Comparison of ENCODE assay signal across 7 mouse cellular contexts in genomic region chr17:3082756-3083749, GRCm38 (mm10). TPM values are rescaled to one million over a fixed set of nuclear protein-coding genes. Genes with fewer than 3 reads are reported as not detected.
DNase-seq lines count a peak whose midpoint lies in the region; ATAC-seq lines count a peak whose summit lies in the region.
"Not testable (repeated sequence)": the region's sequence is repeated elsewhere in the genome, so short reads cannot be mapped to it uniquely, and the experiment has no call there.

No protein-coding gene starts in this region.

- H3K9ac ChIP-seq in embryonic facial prominence, embryonic 11.5 days (replicated peaks; ENCODE audit: low read length): not testable (repeated sequence)

- not testable (repeated sequence) for H3K27me3 ChIP-seq in embryonic facial prominence, embryonic 11.5 days (ENCODE audit: control insufficient read depth, insufficient read depth, low read length); limb, embryonic 10.5 days (ENCODE audit: low read depth, poor library complexity, severe bottlenecking); midbrain, embryonic 10.5 days (ENCODE audit: low read depth, poor library complexity, severe bottlenecking)

- H3K4me1 ChIP-seq in embryonic facial prominence, embryonic 11.5 days (ENCODE audit: control insufficient read depth, insufficient read depth, low read length); limb, embryonic 10.5 days; midbrain, embryonic 10.5 days: not testable (repeated sequence)

- H3K9me3 ChIP-seq in embryonic facial prominence, embryonic 11.5 days (replicated peaks; ENCODE audit: control insufficient read depth, low read length); limb, embryonic 10.5 days (replicated peaks); midbrain, embryonic 10.5 days (replicated peaks): not testable (repeated sequence)

- H3K27ac ChIP-seq in embryonic facial prominence, embryonic 11.5 days (replicated peaks; ENCODE audit: low read depth, low read length); limb, embryonic 10.5 days: not testable (repeated sequence)
- H3K27ac ChIP-seq in midbrain, embryonic 10.5 days (replicated peaks): peak overlapping the region; percentile 46; the same call in 1 of the 2 replicates

- WGBS in embryonic facial prominence, embryonic 11.5 days: 2% methylated on average over 24 of the region's 25 CpGs
- 4% methylated on average over 25 of the region's 25 CpGs for WGBS in limb, embryonic 10.5 days
- WGBS in midbrain, embryonic 10.5 days: 5% methylated on average over 25 of the region's 25 CpGs

- H3K4me2 ChIP-seq in embryonic facial prominence, embryonic 11.5 days (ENCODE audit: low read depth, low read length): not testable (repeated sequence)

- peak; percentile 71 for DNase-seq in adrenal gland, adult 2 months
- DNase-seq in embryonic facial prominence, embryonic 11.5 days (ENCODE audit: low spot score): peak; percentile 34
- peak; percentile 46 to 60 for DNase-seq in heart, adult 9 months (ENCODE audit: low spot score in 2 of 2)
- DNase-seq in kidney, adult 8-10 months: peak; percentile 48 to 67
- DNase-seq in limb, embryonic 10.5 days (ENCODE audit: low spot score): not testable (repeated sequence)
- peak; percentile 52 for DNase-seq in midbrain, embryonic 10.5 days (ENCODE audit: low spot score)
- DNase-seq in skeletal muscle tissue, adult 2 months (ENCODE audit: low read depth, low spot score): peak; percentile 26

- ATAC-seq in embryonic facial prominence, embryonic 11.5 days (replicated peaks; ENCODE audit: insufficient number of reproducible peaks, low FRiP score, low TSS enrichment, low read depth): not testable (repeated sequence)

- H3K4me3 ChIP-seq in embryonic facial prominence, embryonic 11.5 days (ENCODE audit: low read depth, low read length): 0 out of 2 replicates have a peak overlapping the region, but pooled peaks have one; percentile 14
- peak overlapping the region; percentile 58 for H3K4me3 ChIP-seq in limb, embryonic 10.5 days
- peak overlapping the region; percentile 62 for H3K4me3 ChIP-seq in midbrain, embryonic 10.5 days

- H3K36me3 ChIP-seq in embryonic facial prominence, embryonic 11.5 days (replicated peaks; ENCODE audit: control insufficient read depth, insufficient read depth, low read depth, low read length); limb, embryonic 10.5 days; midbrain, embryonic 10.5 days: not testable (repeated sequence)

RNA-seq across cellular contexts. Expression of gene Scaf8, which starts 31.7 kb away (rescaled TPM):
- 10 to 100 TPM; 37.0 to 46.6 TPM for total RNA-seq in adrenal gland, adult 2 months (2021)
- 23.6 and 30.4 TPM in 2 replicates for polyA plus RNA-seq in adrenal gland, adult 2 months (2012; rRNA removed)
- 25.6 and 28.5 TPM in 2 replicates for polyA plus RNA-seq in embryonic facial prominence, embryonic 11.5 days (2014; fragmentation: Nextera tagmentation; extraction: Ambion mirVana)
- 23.1 and 27.1 TPM in 2 replicates for polyA plus RNA-seq in limb, embryonic 10.5 days (2016; fragmentation: Nextera tagmentation; extraction: Ambion mirVana)
- 19.0 and 20.9 TPM in 2 replicates for polyA plus RNA-seq in midbrain, embryonic 10.5 days (2016; fragmentation: Nextera tagmentation; extraction: Ambion mirVana)
